Mouse (Mus musculus) midbrain, postnatal 0 days (tissue): Measurements from ENCODE around the gene Cntln. TPM values are rescaled to one million over a fixed set of nuclear protein-coding genes. Genes with fewer than 3 reads are reported as not detected.
A peak's percentile ranks its signal among the peaks of the same experiment; 100 is the strongest.

ENCODE experiments used
- ATAC-seq: fragments of 200-750 bp; cut with Nextera tagmentation; 2 replicates; pipeline ENCODE4 v1.8.0; 2017; ENCODE audit warnings: moderate number of reproducible peaks, mild to moderate bottlenecking, moderate TSS enrichment, moderate library complexity; ENCODE audit not compliant: low FRiP score
- DNase-seq: peaks from one replicate; pipeline ENCODE4 v3.0.0-alpha.2; 2015; ENCODE audit warnings: low spot score
- H3K27ac ChIP-seq: fragments of 300-500 bp; sonication (generic); 2 replicates; pipeline ENCODE4 v1.5.1; 2014; ENCODE audit warnings: low read depth, mild to moderate bottlenecking, low read length, mixed read lengths
- H3K27me3 ChIP-seq: fragments of 300-500 bp; sonication (generic); 2 replicates; pipeline ENCODE4 v1.6.1; 2014; ENCODE audit warnings: low read length, control low read depth, mixed read lengths; ENCODE audit not compliant: insufficient read depth
- H3K36me3 ChIP-seq: fragments of 300-500 bp; sonication (generic); 2 replicates; pipeline ENCODE4 v1.6.1; 2014; ENCODE audit warnings: low read length, control low read depth, mixed read lengths; ENCODE audit not compliant: insufficient read depth
- H3K4me1 ChIP-seq: fragments of 300-500 bp; sonication (generic); 2 replicates; pipeline ENCODE4 v1.6.1; 2014; ENCODE audit warnings: mild to moderate bottlenecking, control low read depth, antibody characterized with exemption, low read length, mixed read lengths; ENCODE audit not compliant: insufficient read depth
- H3K4me2 ChIP-seq: fragments of 300-500 bp; sonication (generic); 2 replicates; pipeline ENCODE4 v1.6.1; 2014; ENCODE audit warnings: low read depth, mild to moderate bottlenecking, low read length, mixed read lengths; ENCODE audit not compliant: poor library complexity, severe bottlenecking
- H3K4me3 ChIP-seq: fragments of 300-500 bp; sonication (generic); 2 replicates; pipeline ENCODE4 v1.5.1; 2014; ENCODE audit warnings: low read depth, mild to moderate bottlenecking, low read length, moderate library complexity
- H3K9ac ChIP-seq: fragments of 300-500 bp; sonication (generic); replicated peaks from 2 replicates; pipeline ENCODE4 v1.6.1; 2014; ENCODE audit warnings: mild to moderate bottlenecking, low read length, moderate library complexity, mixed read lengths; ENCODE audit not compliant: poor library complexity, severe bottlenecking
- H3K9me3 ChIP-seq: fragments of 300-500 bp; sonication (generic); 2 replicates; pipeline ENCODE4 v1.6.1; 2016; ENCODE audit warnings: low read length, control low read depth
- CTCF ChIP-seq: IDR thresholded peaks from 2 replicates; pipeline ENCODE4 v1.5.1; 2016; ENCODE audit warnings: antibody characterized with exemption, mild to moderate bottlenecking
- WGBS: fragments of 180-500 bp; shearing (Covaris S2); extraction: QIAGEN DNeasy Blood & Tissue Kit; methylation state at CpG from one replicate; pipeline ENCODE4 v1.1.7; 2014; 5-methylcytosine and 5-hydroxymethylcytosine counted together
- polyA plus RNA-seq: library from polyadenylated mRNA; unstranded; fragments of >200 nt; fragmentation: Nextera tagmentation; extraction: Ambion mirVana; gene quantifications from 2 replicates; pipeline ENCODE4 v1.2.1, GENCODE M21; 2015
- total RNA-seq: library from RNA; depleted of rRNA; stranded (reverse); fragments of >200 nt; gene quantifications from 2 replicates; pipeline ENCODE4 v1.2.3, GENCODE M21; 2014

The Cntln gene
- total and polyA plus RNA-seq, 2 experiments from 2014 or later, result 5.5 to 9.3 TPM

DNA sequence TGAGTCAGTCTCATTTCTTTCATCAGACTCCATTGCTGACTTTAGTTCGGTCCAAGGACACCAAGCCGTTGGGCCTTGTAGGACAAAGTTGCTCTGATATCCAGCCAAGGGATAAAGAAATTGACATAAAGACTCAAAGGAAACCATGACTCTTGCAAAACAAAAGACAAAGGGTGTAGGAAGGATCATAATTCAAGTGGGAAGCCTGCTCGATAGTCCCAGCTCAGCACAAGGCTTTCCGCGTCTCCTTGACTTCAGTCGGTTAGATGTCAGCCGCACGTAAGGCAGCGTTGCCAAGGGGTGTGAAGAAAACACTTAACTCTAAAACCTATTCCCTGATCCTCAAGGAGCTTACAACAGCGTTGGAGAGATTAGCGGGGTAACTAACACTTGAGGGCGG lies 463 bp upstream of the Cntln start:
- 49% methylated on average over 12 of the region's 12 CpGs for WGBS
- peak overlapping the region; percentile 93; the same call in 1 of the 2 replicates for H3K9ac ChIP-seq
- H3K27ac ChIP-seq, result peak overlapping the region; percentile 32; the same call in 1 of the 2 replicates
- no peaks in the 10 kb centered on the region for H3K27me3 ChIP-seq
- TF ChIP-seq CTCF, result no peak
- peak overlapping the region; percentile 85 for H3K4me3 ChIP-seq
- H3K4me2 ChIP-seq, result peak overlapping the region; percentile 94
- ATAC-seq (peak; percentile 29), DNase-seq (no peak)
- H3K36me3 ChIP-seq, result no peaks in the 10 kb centered on the region
- H3K4me1 ChIP-seq, result no peaks in the 10 kb centered on the region
- no peaks in the 10 kb centered on the region for H3K9me3 ChIP-seq

DNA sequence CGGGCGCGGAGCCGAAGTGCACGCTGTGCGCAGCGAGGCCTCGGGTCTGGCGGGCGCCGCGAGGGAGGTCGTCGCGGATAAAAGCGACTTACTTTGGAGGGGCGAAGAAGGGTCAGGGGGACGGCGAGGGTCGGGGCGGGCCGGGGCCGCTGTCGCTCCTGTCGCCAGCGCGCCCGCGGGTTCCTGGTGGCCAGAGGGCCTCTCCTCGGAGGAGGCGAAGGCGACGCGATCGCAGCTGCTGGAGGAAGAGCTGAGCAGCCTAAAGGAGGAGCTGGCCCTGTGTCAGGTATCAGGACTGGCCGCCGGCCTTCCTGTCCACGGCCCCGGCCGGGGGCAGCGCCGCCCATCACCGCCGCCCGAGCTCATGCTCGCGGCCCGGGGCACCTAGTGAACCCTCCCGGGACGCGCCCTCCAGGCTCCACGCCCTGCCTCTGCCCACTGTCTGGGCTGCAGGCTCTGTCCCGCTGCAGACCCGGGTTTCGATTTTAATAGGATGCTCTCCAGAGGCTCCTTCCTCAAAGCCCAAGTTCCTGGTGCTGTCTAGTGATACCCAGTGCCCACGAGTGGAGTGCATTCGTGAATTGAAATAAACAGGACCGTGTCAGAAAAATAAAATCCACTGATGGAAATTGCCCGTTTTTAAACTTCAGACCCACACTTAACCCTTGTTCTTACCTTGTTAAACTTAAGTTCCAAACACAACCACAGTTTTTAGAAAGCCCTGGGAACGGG lies 596 bp downstream of the Cntln start:
- peak; percentile 86 for ATAC-seq
- Histone ChIP-seq H3K36me3 (no peaks in the 10 kb centered on the region), H3K9me3 (no peaks in the 10 kb centered on the region), H3K4me3 (peak overlapping the region; percentile 85), H3K4me2 (peak overlapping the region; percentile 94), H3K27ac (peak overlapping the region; percentile 82), H3K27me3 (no peaks in the 10 kb centered on the region), H3K4me1 (no peaks in the 10 kb centered on the region), H3K9ac (peak overlapping the region; percentile 93)
- DNase-seq, result peak; percentile 53
- TF ChIP-seq CTCF, result no peak
- 2% methylated on average over 53 of the region's 60 CpGs for WGBS

DNA sequence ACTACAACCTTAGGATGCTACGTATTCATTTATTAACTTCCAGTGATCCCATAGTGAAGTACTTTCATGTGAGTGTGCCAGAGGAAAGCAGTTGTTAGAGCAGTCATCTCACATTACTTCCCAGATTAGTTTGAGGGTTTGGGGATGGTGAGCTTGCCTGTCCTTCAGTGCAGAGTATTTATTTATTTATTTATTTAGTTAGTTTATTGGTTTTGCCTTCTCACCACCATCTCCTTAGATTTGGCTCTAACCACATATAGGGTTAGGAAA lies 1.1 kb downstream of the Cntln start:
- H3K9me3 ChIP-seq, result no peaks in the 10 kb centered on the region
- no peak for ATAC-seq
- H3K4me3 ChIP-seq, result peak overlapping the region; percentile 85
- no peaks in the 10 kb centered on the region for H3K36me3 ChIP-seq
- peak overlapping the region; percentile 94 for H3K4me2 ChIP-seq
- no peaks in the 10 kb centered on the region for H3K27me3 ChIP-seq
- WGBS, result 20% methylated on average over 1 of the region's 1 CpGs
- peak overlapping the region; percentile 93; the same call in 1 of the 2 replicates for H3K9ac ChIP-seq
- TF ChIP-seq CTCF, result no peak
- no peak for DNase-seq
- H3K4me1 ChIP-seq, result no peaks in the 10 kb centered on the region
- H3K27ac ChIP-seq, result no peak overlapping the region

DNA sequence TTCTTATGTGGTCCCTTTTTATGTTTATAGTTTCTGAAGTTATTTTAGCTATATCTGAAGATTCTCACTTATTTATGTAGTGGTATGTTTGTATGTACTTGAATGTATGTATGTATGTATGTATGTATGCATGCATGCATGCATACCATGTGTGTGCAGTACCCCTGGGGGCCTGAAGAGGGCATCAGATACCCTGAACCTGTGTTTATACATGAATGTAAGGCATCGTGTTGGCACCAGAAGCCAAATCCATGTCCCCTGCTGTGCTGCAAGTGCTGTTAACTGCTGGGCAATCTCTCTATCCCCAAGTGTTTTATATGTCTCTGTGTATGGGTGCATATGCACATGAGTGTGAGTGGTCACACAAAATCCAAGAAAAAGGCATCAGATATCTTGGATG lies 34.3 kb downstream of the Cntln start:
- no peaks in the 10 kb centered on the region for H3K9me3 ChIP-seq
- H3K9ac ChIP-seq, result no peak overlapping the region
- H3K27me3 ChIP-seq, result no peaks in the 10 kb centered on the region
- ATAC-seq, result no peak
- H3K4me1 ChIP-seq, result no peaks in the 10 kb centered on the region
- H3K27ac ChIP-seq, result no peak overlapping the region
- no peak for DNase-seq
- no peak for TF ChIP-seq CTCF
- WGBS, result 70% methylated on average over 1 of the region's 1 CpGs
- no peak overlapping the region for H3K4me3 ChIP-seq
- no peaks in the 10 kb centered on the region for H3K36me3 ChIP-seq
- H3K4me2 ChIP-seq, result no peak overlapping the region

DNA sequence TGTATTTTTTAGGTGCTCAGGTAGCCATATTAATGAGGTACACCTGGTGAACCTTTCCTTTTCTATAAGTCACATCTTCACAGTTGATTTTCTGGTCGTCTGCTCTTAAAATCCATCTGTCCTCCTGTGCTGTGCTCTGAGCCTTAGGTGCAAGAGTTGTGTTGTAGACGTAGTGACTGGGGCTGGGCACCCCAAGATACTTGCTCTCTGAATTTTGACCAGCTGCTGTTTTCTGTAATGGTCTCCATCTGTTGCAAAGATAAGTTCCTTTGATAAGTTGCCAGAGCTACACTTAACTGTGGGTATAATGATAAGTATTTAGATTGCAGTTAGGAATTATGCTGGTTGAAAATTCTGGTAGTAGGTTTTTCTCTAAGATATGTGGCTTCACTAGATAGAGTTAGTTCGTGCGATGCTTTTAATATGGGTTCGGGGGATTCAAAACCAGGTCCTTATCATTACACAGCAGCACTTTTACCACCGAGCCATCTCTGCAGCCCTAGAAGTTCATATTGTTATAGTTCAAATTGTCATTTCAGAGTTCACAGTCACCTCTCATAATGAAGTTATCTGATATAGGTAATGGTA lies 50.3 kb downstream of the Cntln start:
- Histone ChIP-seq H3K4me3 (no peak overlapping the region), H3K9ac (no peak overlapping the region), H3K27ac (no peak overlapping the region), H3K4me1 (no peaks in the 10 kb centered on the region), H3K27me3 (no peaks in the 10 kb centered on the region), H3K4me2 (no peak overlapping the region), H3K9me3 (no peaks in the 10 kb centered on the region), H3K36me3 (no peaks in the 10 kb centered on the region)
- no peak for TF ChIP-seq CTCF
- 91% methylated on average over 6 of the region's 6 CpGs for WGBS
- no peak for DNase-seq
- ATAC-seq, result no peak

DNA sequence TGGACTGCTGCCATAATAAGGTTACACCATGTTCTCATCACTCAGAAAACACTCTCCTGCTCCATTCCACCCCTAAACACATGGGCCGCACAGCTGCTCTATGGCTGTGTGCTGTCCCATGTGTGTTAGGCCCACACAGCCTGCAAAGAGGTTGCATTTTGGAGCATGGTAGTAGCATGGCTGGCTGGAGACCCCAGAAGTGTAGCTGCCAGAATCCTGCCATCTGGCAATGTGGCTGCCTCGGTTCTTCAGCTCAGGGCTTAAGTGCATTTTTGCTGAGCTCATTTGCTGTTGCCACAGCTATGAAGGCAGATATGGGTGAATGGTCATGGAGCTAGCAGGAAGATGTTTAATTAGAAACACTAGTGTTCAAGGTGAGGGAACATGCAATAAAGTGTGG lies 58.0 kb downstream of the Cntln start:
- no peaks in the 10 kb centered on the region for H3K36me3 ChIP-seq

More for the DNA sequence above, 58.0 kb downstream of the Cntln start:
- Histone ChIP-seq H3K27me3 (no peaks in the 10 kb centered on the region), H3K4me2 (no peak overlapping the region), H3K27ac (no peak overlapping the region), H3K4me1 (no peaks in the 10 kb centered on the region), H3K9me3 (no peaks in the 10 kb centered on the region), H3K9ac (no peak overlapping the region), H3K4me3 (no peak overlapping the region)
- no peak for TF ChIP-seq CTCF
- WGBS, result 52% methylated on average over 2 of the region's 2 CpGs
- DNase-seq, result peak; percentile 60
- no peak for ATAC-seq
